Mouse (Mus musculus) kidney, postnatal 10 days (tissue): Measurements from ENCODE around the gene Cpxm1.
"Not testable (repeated sequence)": the region's sequence is repeated elsewhere in the genome, so short reads cannot be mapped to it uniquely, and the experiment has no call there.

Experiments
- DNase-seq: peaks from one replicate; pipeline ENCODE4 v3.0.0; 2021; ENCODE audit warnings: mixed read lengths

Gene Cpxm1

DNA sequence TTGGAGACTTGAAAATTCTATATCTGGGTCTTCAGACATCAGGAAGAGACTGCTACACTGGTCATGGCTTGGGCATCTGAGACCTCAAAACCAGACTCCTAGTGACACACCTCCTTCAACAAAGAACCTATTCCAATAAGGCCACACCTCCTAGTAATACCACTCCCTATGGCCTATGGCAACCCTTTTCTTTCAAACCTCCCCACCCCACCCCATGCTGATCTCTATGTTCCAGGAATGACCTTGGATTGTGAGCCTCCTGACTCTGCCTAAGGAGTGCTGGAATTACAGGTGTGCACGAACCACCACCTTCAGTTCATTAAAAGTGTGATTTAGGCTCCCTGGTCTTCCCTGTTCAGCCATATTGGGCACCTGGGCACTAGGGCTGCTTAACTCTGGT, 2.7 kb upstream of the Cpxm1 start:
- DNase-seq = no peak

GRCm38 (mm10) chr2:130398091-130398490, 717 bp upstream of the Cpxm1 start:
- peak; percentile 32 for DNase-seq

DNA sequence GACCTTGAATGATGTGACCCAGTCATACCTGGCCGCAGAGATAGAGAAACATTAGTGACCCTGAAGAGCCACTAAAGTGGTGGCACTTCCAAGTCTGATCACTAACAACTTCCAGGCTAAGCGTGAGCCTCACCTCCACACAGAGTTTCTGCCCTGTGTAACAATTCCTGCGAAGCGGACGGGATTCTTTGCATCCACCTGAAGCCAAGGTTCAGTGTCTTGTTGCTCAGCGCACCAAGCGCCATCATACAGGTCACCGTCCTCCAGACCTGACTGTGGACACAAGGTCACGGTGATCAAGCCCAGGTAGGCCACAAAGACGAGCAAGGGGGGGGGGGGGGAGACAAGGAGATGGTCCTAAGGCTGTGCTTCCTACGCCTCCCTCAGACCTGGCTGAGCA, 1.7 kb downstream of the Cpxm1 start:
- DNase-seq = no peak

GRCm38 (mm10) chr2:130392836-130393235, 4.5 kb downstream of the Cpxm1 start:
- no peak for DNase-seq

DNA sequence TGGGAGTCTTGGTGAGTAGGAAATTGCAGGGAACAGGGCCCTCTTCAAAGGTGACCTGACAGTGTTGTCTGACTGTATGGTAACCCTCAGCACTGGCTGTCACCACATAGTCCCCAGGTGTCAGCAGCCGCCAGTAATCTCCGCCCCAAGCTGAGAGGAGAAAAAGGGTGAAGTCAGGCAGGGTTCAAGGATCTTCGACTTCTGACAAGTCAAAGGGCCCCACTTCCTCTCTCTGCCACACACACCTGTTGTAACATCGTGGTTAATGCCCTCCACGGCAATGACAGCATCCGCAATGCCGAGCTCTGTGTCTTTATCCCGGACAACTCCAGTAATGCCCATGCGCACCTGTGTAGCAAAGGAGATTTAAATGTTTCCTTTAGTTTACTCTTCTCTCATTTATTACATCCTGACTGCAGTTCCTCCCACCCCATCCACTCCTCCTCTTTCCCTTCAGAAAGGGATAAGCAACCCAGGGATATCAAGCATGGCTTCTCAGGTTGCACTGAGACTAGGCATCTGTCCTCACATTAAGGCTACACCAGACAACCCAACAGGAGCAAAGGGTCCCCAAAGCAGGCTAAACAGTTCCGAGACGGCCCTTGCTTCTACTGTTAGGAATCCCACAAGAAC, 6.3 kb downstream of the Cpxm1 start:
- no peak for DNase-seq

DNA sequence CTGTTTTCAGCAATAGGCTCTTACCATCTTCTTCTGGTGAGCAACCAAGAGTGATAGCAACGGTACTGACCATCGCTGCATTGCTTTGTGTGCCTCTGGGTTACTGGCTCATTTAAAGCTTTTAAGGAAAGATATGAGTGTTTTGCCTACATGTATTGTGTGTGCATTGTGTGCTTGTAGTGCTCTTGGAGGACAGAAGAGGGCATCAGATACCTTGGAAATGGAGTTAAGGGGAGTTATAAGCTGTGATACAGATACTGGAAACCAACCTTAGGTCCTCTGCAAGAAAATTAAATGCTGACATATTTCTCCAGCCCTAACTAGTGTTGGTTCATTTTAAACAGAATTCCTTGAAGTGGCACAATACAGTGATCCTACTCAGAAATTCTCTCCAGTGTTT, 8.6 kb downstream of the Cpxm1 start:
- no peak for DNase-seq

- DNase-seq = no peak
These were observed 11.2 kb downstream of the Cpxm1 start for GRCm38 (mm10) chr2:130386212-130386611.

DNA sequence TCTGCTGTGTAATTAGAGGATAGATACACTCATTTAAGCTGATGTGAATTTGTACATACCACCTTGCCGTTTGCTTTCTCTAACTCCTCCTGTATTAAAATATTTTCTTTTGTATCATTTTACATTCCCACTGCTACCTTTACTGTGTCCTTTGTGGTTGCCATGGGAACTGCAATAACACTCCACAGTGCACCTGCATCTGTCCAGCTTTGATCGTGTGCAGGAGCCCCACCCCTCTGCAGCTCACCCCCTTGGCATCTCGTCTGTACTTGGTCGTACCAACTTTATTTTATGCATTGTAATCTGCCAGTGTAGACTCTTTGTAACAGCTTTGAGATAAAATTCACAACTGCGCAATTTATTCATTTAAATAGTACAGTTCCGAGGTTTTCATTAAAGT, 13.5 kb downstream of the Cpxm1 start:
- no peak for DNase-seq

GRCm38 (mm10) chr2:130383205-130383604, 14.2 kb downstream of the Cpxm1 start:
- DNase-seq = no peak

- DNase-seq = no peak
These were observed 22.4 kb downstream of the Cpxm1 start for GRCm38 (mm10) chr2:130374951-130375350.

- DNase-seq = not testable (repeated sequence)
These were observed 24.3 kb downstream of the Cpxm1 start for GRCm38 (mm10) chr2:130373026-130373425.

DNA sequence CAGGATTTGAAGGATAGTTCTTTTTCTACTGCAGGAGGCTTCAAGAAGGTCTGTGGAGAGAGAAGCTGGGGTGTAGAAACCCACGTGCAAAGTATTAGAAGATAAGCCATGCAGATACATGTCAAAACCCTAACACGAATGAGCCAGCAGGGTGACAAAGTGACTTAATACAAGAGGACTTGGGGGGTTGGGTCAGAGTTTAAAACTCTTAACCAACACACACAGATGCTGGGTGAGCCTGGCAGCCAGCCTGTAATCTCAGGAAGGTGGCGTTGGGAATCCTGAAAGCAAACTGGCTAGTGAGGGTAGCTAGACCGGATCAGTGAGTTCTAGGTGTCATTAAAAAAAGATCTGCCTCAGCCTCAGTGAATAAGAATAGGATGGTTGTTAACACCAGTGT, 30.0 kb downstream of the Cpxm1 start:
- no peak for DNase-seq

DNA sequence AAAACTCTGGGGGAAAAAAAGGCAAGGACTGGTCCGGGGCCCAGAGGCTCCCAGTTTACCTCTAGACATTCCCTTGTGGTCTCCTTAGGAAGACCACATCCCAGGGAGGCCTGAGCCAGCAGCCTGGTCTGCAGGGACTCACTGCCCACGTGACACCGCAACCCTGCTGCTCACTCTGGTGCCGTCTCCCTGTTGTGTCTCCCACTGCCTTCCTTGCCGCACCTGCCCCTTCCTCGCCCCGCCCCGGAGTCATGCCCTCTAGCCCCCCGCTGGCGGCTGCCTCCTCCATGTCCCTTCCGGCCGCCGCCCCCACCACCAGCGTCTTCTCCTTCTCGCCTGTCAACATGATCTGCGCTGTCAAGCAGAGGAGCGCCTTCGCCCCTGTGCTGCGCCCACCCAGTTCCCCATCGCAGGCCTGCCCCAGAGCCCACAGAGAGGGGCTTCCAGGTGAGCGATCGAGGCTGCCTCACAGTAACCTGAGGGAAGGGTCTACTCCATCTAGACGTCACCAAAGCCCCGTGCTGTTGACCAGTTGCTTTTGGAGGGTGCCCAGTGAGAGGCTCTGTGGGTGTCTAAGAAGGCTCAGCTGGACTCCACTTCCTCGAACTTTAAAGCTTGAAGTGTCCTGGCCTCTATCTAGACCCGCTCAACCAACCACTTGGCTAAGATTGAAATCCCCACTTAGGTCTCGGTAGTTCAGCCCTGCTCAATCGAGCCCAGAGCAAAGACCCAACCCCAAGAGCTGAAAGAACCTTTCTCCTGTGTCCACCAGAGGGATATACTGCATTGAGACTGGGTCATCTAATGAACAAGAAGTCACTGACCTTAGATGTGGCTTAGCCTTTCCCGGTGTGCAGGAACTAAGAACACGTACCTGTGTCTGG, 31.9 kb downstream of the Cpxm1 start:
- peak; percentile 42 for DNase-seq

DNA sequence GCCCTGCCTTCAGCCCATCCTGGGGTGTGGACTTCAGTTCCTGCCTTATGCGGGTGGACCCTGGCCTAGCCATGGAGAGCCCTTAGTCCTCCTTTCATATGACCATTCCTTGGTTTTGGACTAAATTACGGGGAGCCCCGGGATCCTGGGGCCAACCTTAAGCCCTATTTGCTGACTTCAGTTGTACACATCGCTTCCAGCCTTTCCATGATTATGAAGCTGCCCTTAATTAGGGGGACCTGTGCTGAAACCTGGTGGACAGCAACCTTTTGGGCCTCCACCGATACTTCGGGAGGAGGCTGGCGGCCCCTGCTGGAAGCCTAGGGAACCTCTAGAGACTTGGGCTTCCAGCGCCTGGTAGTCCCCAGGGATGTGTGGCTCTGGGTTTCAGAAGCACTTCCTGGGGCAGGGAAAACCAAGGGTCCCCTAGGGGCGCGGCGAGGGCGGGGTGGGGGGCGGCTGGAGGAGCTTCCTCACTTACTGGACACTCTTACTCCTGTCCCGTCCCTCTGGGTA, 34.8 kb downstream of the Cpxm1 start:
- peak; percentile 81 for DNase-seq

DNA sequence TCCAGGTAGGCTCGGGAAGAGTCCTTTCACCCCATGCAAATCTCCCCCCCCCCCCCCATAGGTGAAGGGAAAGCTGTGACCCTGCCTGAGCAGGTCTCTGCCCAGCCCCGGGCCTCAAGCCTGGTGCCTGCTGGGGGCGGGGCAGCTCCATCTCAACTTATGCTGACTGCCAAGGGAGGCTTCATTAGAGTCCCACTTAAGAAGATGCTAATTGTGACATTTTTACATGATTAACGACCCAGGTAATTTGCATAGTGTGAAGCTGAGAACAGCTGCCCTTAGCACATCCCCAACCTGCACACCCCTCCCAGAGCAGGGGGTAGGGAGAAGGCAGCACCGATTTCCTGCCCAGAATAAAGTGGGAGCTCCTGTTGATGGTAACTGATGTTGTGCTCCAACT, 38.5 kb downstream of the Cpxm1 start:
- DNase-seq = no peak

DNA sequence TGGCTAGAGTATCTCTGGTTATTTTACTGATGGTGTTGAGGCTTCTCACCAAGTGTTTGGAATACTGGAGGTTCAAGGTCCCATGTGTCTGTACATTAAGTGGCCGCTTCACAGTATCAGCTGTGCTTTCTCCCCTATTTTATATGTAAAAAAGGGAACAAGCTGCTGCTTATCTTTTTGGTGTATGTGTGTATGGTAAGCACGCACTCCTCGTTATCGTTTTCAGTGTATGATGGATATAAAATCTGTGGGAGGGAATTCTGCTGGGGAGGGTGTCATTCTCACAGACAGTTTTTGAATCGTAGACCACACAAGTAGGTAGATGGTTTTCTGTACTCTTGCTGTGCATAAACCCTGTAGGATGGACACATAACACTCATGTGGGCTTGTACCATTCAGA, 39.8 kb downstream of the Cpxm1 start:
- no peak for DNase-seq

- DNase-seq = no peak
These were observed 43.5 kb downstream of the Cpxm1 start for GRCm38 (mm10) chr2:130353889-130354288.

DNA sequence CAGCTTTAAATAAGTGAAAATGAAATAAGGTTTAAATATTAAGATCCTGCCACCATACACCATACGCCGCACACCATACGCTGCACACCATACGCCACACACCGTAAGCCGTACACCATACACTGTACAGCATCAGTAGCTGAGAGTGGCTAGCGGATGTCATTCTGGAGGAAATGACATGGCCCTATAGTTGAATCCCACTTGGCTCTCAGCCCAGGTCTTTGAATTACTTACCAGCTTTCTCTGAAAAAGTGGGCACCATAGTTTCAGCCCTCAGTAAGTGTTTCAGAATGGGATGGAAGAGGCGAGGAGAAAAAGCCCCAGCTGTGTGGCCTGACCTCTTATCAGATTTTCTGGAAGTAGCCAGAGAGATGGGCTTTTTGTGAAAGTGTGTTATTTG, 44.0 kb downstream of the Cpxm1 start:
- DNase-seq = no peak

DNA sequence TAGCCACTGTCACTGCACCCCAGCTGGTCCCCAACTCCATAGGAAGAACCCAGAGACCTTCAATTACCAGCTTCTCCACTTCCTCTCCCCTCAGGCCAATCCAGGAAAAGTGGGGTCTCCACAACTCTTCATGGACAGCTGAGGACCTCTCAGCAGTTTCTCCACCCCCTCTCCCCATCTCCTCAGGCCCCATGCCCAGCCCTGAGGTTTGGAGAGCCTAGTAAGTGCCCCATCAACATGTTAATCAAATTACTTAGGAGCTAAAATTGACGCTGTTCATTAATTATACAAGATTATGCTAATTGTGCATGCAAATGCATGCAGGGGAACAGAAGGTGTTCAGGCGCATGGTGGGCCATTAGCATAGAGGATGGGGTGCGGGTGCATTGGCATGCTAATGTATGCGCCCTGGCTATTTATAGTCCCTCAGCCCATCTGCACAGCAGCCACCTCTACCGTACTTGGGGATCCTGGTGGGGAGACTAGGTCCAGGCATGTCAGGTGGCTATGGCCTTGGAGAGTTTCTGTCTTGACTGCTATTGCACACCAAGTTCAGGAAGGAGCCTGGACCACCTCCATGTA, 45.5 kb downstream of the Cpxm1 start:
- no peak for DNase-seq

- DNase-seq = no peak
These were observed 47.0 kb downstream of the Cpxm1 start for GRCm38 (mm10) chr2:130350376-130350775.

GRCm38 (mm10) chr2:130341220-130341580, 56.2 kb downstream of the Cpxm1 start:
- no peak for DNase-seq
